ENCODE assay signal across 10 mouse cellular contexts in the genomic region with DNA sequence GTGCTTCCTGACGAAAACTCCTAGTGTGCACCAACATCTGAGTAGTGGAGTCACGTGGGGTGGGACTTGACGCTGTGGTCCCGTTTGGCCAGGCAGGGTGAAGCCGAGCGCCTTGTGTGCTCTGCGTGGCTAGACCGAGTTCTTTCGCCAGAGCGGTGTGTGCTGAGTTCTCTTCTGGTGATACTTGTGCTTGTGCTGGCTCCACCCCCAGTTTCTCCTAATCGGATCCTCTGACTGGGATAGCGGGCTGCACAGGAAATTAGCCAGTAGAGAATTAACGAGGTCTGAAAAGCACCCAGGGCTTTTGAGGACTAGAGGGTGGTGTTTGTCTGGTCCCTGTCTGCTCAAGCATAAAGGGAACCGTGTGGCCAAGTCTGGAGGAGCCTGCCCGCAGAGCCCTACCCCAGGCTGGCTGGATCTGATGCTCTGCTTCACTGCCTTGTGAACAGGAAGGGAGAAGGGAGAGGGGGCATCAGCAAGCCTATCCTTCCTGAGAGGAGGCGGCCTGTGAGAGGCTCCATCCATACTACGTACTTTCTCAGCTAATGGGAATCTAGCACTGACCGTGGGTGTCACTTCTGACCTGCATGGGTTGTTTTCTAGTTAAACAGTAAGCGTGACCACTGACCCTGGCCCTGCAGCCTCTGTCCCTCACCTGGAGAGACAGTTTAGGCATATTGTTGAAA. TPM values are rescaled to one million over a fixed set of nuclear protein-coding genes. Genes with fewer than 3 reads are reported as not detected.
A peak's percentile ranks its signal among the peaks of the same experiment; 100 is the strongest.
DNase-seq lines count a peak whose midpoint lies in the region; ATAC-seq and TF ChIP-seq lines count a peak whose summit lies in the region.
"Had no signal": no experiment of that assay in that cellular context is flagged by ENCODE, and none has a peak within 500 bp of the region (broad histone marks: within the 10 kb centered on the region; RNA-seq: fewer than 3 reads in every experiment).

No protein-coding gene starts in this region.

- no peak overlapping the region for H3K4me2 ChIP-seq in intestine, embryonic 16.5 days (ENCODE audit: low read depth, low read length)
- peak overlapping the region; percentile 40 for H3K4me2 ChIP-seq in liver, postnatal 0 days (ENCODE audit: low read depth, low read length)

- WGBS in bone marrow, adult 2 months, result 63% methylated on average over 19 of the region's 19 CpGs
- 45% methylated on average over 19 of the region's 19 CpGs for WGBS in intestine, embryonic 16.5 days
- WGBS in liver, postnatal 0 days (ENCODE audit: insufficient replicate concordance), result 41% methylated on average over 19 of the region's 19 CpGs

- DNase-seq in gastrocnemius, adult 18-20 months (ENCODE audit: low spot score), result peak; percentile 43
- DNase-seq in gastrocnemius, postnatal 36 days, result no peak
- DNase-seq in liver, postnatal 0 days, result peak; percentile 60
- no peak for DNase-seq in cerebellum, postnatal 14 days
- no peak for DNase-seq in left cerebral cortex, adult 2 months (ENCODE audit: extremely low spot score in 1 of 2, low spot score in 2 of 2)

- no peak for TF ChIP-seq CTCF in bone marrow, adult 2 months (IDR thresholded peaks at IDR 0.05; ENCODE audit: control insufficient read depth, insufficient read depth, low read length)
- no peak for TF ChIP-seq CTCF in liver, postnatal 0 days (IDR thresholded peaks at IDR 0.05; ENCODE audit: low read depth)
- no peak for TF ChIP-seq CTCF in left cerebral cortex, adult 2 months (IDR thresholded peaks at IDR 0.05)

- peak; percentile 45; the same call in 1 of the 2 replicates for TF ChIP-seq EP300 in liver, postnatal 0 days (IDR thresholded peaks at IDR 0.05; ENCODE audit: low read depth)

- H3K27ac ChIP-seq in bone marrow, adult 2 months (ENCODE audit: control insufficient read depth, insufficient read depth, low read depth, low read length, poor library complexity), result peak overlapping the region; percentile 5
- H3K27ac ChIP-seq in intestine, embryonic 16.5 days (ENCODE audit: low read length), result no peak overlapping the region
- peak overlapping the region; percentile 80 for H3K27ac ChIP-seq in liver, postnatal 0 days (ENCODE audit: low read depth)
- no peak overlapping the region for H3K27ac ChIP-seq in left cerebral cortex, adult 2 months
- H3K27ac ChIP-seq: macrophage had no signal

- no peaks in the 10 kb centered on the region for H3K36me3 ChIP-seq in intestine, embryonic 16.5 days (ENCODE audit: control insufficient read depth, insufficient read depth, low read length)
- peaks cover 52% of the 10 kb centered on the region for H3K36me3 ChIP-seq in liver, postnatal 0 days (replicated peaks; ENCODE audit: insufficient read depth, low read length)

- peak; percentile 47; the same call in 1 of the 2 replicates for ATAC-seq in intestine, embryonic 16.5 days
- ATAC-seq in liver, postnatal 0 days, result peak; percentile 81
- ATAC-seq in cerebellum, adult (ENCODE audit: insufficient number of reproducible peaks, low FRiP score, low TSS enrichment), result no peak

- 0 out of 2 replicates have a peak, but pooled peaks have one; percentile 20 for TF ChIP-seq POLR2A in bone marrow, adult 2 months (IDR thresholded peaks at IDR 0.05; ENCODE audit: borderline replicate concordance, control insufficient read depth, low read depth, low read length)

- peaks cover 17% of the 10 kb centered on the region for H3K4me1 ChIP-seq in bone marrow, adult 2 months (ENCODE audit: control insufficient read depth, insufficient read depth, low read length)
- H3K4me1 ChIP-seq in intestine, embryonic 16.5 days (ENCODE audit: control insufficient read depth, insufficient read depth, low read length), result peaks cover 19% of the 10 kb centered on the region; the same call in 1 of the 2 replicates
- H3K4me1 ChIP-seq in liver, postnatal 0 days (ENCODE audit: insufficient read depth), result peaks cover 65% of the 10 kb centered on the region

- no peak overlapping the region for H3K9ac ChIP-seq in intestine, embryonic 16.5 days (ENCODE audit: low read depth, low read length)
- peak overlapping the region; percentile 0; the same call in 1 of the 2 replicates for H3K9ac ChIP-seq in liver, postnatal 0 days (replicated peaks)

- intact Hi-C loops in gastrocnemius, postnatal 36 days (cut with DNase I), result no loop called here
- intact Hi-C loops in left cerebral cortex, adult 2 months (cut with DNase I), result no loop called here

- no peak overlapping the region for H3K4me3 ChIP-seq in bone marrow, adult 2 months (replicated peaks; ENCODE audit: control insufficient read depth, low read depth, low read length)
- H3K4me3 ChIP-seq in intestine, embryonic 16.5 days (ENCODE audit: low read length), result no peak overlapping the region
- H3K4me3 ChIP-seq in liver, postnatal 0 days (ENCODE audit: low read depth, low read length), result no peak overlapping the region
- H3K4me3 ChIP-seq in left cerebral cortex, adult 2 months, result no peak overlapping the region
- H3K4me3 ChIP-seq: erythroblast, embryonic 14.5 days had no signal

- no peaks in the 10 kb centered on the region for H3K9me3 ChIP-seq in intestine, embryonic 16.5 days (ENCODE audit: control insufficient read depth, low read length)
- no peaks in the 10 kb centered on the region for H3K9me3 ChIP-seq in liver, postnatal 0 days (ENCODE audit: low read length)

- no peaks in the 10 kb centered on the region for H3K27me3 ChIP-seq in intestine, embryonic 16.5 days (replicated peaks; ENCODE audit: control insufficient read depth, insufficient read depth, low read length)
- no peaks in the 10 kb centered on the region for H3K27me3 ChIP-seq in liver, postnatal 0 days (ENCODE audit: insufficient read depth, low read length)

RNA-seq across cellular contexts. Expression of a gene that starts 28.7 kb away (rescaled TPM):
- 100 to 1,000 TPM; 270 to 281 TPM for total RNA-seq in gastrocnemius, adult 18-20 months (2021)
- 100 to 1,000 TPM; 260 to 328 TPM for total RNA-seq in gastrocnemius, postnatal 36 days (2021)
- polyA plus RNA-seq in bone marrow, adult 2 months (2011; ENCODE audit: insufficient read depth, insufficient read length, low replicate concordance, missing spikeins), result 39.8 and 45.2 TPM in 2 replicates
- polyA plus RNA-seq in intestine, embryonic 16.5 days (2015; fragmentation: Nextera tagmentation; extraction: Ambion mirVana), result 48.3 and 56.0 TPM in 2 replicates
- polyA plus RNA-seq in liver, postnatal 0 days (2015; fragmentation: Nextera tagmentation; extraction: Ambion mirVana), result 428 and 466 TPM in 2 replicates
- 10 to 100 TPM; 41.4 to 45.8 TPM for total RNA-seq in left cerebral cortex, adult 2 months (2021)

RNA-seq across cellular contexts. Expression of a gene that starts 52.3 kb away (rescaled TPM):
- total RNA-seq in gastrocnemius, adult 18-20 months (2021), result not detected
- under 1 TPM; 0.26 to 0.62 TPM for total RNA-seq in gastrocnemius, postnatal 36 days (2021)
- 14.2 and 18.7 TPM in 2 replicates for polyA plus RNA-seq in bone marrow, adult 2 months (2011; ENCODE audit: insufficient read depth, insufficient read length, low replicate concordance, missing spikeins)
- polyA plus RNA-seq in intestine, embryonic 16.5 days (2015; fragmentation: Nextera tagmentation; extraction: Ambion mirVana), result 9.0 and 12.7 TPM in 2 replicates
- polyA plus RNA-seq in liver, postnatal 0 days (2015; fragmentation: Nextera tagmentation; extraction: Ambion mirVana), result 8.2 and 9.7 TPM in 2 replicates
- total RNA-seq in left cerebral cortex, adult 2 months (2021), result 1 to 10 TPM; 2.0 to 2.3 TPM

Comparison
In these comparisons a context has a peak if more than half of its experiments do, and no peak if none do; other contexts are left out.
1. DNase-seq: peak in gastrocnemius, adult 18-20 months (single experiment) and liver, postnatal 0 days (single experiment); none in gastrocnemius, postnatal 36 days (0 of 2), cerebellum, postnatal 14 days (0 of 2) and left cerebral cortex, adult 2 months (0 of 2).
2. H3K27ac ChIP-seq: peak in bone marrow, adult 2 months (single experiment) and liver, postnatal 0 days (single experiment); none in intestine, embryonic 16.5 days (single experiment) and left cerebral cortex, adult 2 months (single experiment).
3. RNA of a gene that starts 28.7 kb away (total RNA-seq): 260 to 328 TPM in gastrocnemius, postnatal 36 days and 270 to 281 TPM in gastrocnemius, adult 18-20 months; 41.4 to 45.8 TPM in left cerebral cortex, adult 2 months; every median in the first group is over 4 times any median in the second.